Mouse (Mus musculus) thymus, postnatal 36 days (tissue): ENCODE measurements at regions not wholly inside any gene's neighbourhood (a gene's known extent, or its start where the extent isn't known, plus 50 kb on each side); places are given as distances from the start of the nearest gene placed in this dataset.

Experiments used
- DNase-seq, 2 experiments: peaks; one replicate each; pipeline ENCODE4 v3.0.0; 2022; ENCODE audit warnings: mixed read lengths in 2 of 2

GRCm38 (mm10) chr14:102396036-102396734, 586.3 kb downstream of the Kctd12 start:
- no peak for DNase-seq

DNA sequence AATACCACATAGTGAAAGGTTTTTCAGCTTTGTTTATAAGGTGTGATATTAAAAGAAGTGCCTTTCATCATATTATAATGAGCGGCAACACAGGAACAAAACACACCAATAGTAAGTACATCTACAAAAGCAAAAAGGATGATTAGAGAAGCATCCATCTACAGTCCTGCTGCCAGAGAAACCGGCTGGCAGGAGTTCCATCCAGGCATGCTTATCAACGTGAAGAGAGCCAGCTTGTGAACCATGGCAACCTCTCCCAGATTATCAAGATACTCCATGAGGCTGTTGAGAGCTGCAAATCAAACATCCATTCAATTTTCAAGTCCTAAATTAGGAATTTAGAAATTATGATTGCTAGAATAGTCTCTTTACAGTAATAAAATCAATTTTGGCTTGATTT, 590.1 kb downstream of the Kctd12 start:
- DNase-seq = no peak

GRCm38 (mm10) chr14:102372994-102373567, 609.4 kb downstream of the Kctd12 start:
- no peak for DNase-seq

DNA sequence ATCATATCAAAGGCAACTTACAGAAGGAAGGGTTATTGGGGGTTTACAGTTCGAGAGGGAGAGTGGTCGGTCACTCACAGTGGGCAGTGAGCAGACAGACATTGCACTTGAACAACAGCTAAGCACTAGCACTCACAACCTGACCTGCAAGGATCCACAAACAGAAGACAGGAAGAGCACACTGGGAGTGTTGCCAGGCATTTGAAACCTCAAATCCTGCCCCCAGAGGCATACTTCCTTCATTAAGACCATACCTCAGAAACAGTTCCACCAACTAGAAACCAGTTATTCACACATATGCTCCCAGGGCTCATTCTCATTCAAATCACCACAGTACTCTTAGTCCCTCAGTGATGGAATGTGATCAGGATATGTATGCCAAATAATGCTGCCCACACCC, 620.8 kb downstream of the Kctd12 start:
- DNase-seq = no peak

GRCm38 (mm10) chr14:102329409-102329808, 599.7 kb downstream of the Lmo7 start:
- no peak for DNase-seq

- no peak for DNase-seq
Measured at GRCm38 (mm10) chr14:102306332-102306731, 576.6 kb downstream of the Lmo7 start.

DNA sequence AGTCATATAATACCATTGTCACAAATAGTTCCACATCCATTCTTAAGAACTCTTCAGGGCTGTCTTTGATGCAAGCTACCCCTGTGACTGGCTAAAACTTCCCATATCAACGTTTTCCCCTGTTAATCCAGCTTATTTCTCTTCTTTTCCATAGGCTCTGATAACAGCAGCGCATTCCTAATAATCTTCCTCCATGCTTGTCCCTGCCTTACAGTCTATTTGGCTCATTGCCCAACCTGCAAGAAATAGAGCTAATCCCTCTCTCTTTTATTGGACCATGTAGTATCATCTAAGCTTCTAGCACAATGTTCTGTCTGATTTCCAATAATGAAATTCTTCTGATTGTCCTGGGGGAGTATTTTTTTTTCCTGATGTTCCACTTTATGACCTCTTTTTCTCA, 573.1 kb downstream of the Lmo7 start:
- no peak for DNase-seq

DNA sequence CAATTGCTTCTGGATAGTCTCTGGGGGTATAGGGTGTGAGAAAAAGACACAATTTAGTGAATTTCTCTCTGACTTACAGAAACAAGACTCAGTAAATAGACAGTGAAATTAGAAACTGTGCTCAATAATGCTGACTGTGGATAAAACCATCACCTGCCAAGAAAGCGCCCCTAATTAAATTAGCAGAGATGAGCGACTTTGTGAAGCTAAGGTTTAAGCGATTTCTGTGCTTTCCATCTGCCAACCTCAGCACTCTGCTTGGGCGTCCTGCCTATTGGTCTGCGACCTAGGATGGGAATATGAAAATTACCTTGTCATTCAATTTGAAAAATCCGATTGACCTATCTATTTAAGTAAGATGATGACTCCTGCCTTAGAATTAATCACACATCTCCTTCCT, 570.5 kb downstream of the Lmo7 start:
- DNase-seq = no peak

DNA sequence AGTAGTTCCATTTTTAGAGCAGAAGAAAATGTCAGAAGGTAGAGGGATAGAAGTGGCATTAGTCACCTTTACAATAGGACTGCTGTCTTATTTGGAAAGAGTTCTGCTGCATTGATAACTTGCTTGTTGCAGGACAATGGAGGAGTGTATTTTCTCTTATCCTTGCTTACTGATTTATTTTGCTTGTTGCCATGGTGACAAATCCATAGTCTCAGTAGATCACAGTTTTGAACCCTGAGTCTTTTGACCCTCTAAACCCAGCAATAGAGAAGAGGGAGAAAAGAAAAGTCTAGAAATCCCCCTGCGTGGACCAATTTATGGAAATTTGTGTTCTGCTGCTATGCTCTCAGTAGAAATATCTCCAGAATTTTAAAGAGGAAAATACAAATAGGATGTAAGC, 561.6 kb downstream of the Lmo7 start:
- DNase-seq = no peak

GRCm38 (mm10) chr14:102250076-102250475, 520.3 kb downstream of the Lmo7 start:
- DNase-seq = no peak

DNA sequence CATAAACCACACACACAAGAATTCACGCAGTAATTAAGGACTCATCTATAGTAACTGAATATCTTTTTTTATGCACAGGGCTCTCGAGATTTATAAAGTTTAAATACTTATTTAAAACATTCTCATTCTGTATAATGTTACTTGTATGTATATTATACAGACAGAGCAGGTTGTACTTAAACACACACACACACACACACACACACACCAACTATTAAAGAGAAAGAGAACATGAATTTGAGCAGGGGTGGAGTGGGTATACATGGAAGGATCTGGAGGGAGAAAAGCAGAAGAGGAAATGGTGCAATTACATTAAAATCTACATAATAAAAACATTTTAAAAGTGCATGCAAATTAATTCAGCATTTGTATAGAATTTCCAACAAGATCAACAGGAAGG, 518.8 kb downstream of the Lmo7 start:
- DNase-seq = no peak

DNA sequence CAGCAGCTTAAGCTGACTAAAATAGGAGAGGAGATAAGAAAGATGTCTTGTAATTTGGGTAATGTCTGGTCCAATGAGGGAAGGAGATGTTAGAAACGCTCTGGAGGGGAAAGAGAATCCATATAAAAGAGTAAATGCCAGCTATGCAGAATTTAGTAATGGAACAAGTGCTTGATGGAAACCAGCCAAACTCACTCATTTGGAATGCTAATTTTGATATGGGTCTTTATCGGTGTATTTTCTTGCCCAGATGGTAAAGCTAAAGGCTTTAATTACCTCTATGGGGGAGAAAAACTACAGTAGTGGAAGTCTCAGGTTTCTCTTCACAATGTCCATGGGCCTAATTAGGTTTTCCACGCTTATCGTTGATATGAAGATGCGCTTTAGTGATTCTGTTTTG, 518.3 kb downstream of the Lmo7 start:
- no peak for DNase-seq

- no peak for DNase-seq
Measured at GRCm38 (mm10) chr14:102243806-102244536, 514.2 kb downstream of the Lmo7 start.

DNA sequence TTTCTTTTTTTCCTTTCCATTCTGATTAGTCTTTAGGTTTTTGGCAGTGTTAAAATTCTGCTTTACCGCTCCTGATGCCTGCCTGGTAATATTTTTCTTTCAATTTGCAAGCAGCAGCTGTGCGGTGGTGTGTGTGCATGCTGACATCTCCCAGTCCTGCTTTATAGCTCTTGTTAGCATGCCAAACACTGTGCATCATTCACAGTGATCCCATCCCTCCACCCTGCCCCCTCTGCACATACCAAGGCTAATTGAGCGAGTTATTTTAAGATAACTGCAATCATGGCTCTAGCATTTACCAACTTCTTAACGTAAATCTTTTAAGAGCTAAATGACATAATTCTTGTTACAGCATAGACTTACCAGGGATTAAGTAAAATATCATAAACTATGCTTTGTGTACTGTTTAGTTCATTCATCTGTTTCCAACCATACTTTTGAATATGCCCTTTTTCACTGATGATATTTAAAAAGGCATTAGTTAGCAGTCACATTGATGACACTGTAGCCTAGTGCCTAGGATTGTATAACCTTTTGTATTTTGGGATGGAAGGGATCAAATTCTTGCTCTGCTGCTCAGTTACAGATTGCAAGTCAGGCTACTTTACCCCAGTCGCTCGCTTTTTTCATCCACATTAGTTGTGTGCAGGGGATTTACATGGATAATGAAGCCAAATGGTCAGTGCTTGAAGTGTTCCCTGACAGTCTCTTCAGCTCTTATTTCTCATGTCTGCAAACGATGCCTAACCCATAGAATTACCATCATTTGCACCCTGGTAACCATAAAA, 487.0 kb downstream of the Lmo7 start:
- no peak for DNase-seq

DNA sequence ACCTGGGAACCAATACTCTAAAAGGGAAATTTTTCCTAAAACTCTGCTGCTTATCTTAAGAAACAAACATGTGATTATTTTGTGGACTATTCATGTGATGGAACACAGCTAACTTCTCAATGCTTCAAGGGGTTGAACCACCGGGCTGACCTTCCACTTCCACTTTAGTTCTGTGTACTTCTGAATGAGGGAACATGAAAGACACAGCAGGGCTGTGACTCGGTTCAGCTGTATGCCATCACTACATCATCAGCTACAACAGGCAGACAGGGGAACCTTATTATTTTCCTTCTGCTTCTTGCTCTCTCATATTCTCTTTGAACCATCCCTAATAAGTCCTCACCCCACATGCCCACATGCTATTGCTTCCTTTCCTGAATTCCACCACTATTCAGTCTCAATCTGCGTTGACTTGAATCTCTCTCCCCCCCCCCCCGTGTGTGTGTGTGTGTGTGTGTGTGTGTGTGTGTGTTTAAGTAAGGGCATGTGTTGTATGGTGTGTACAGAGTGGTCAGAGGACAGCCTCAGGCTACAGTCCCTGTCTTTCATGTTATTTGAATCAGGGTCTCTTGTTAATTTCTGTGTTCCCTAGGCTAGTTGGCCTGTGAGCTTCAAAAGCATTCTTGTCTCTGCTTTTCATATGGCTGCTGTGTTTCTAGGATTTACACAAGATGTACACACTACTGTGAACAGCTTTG, 485.7 kb downstream of the Lmo7 start:
- DNase-seq = no peak

DNA sequence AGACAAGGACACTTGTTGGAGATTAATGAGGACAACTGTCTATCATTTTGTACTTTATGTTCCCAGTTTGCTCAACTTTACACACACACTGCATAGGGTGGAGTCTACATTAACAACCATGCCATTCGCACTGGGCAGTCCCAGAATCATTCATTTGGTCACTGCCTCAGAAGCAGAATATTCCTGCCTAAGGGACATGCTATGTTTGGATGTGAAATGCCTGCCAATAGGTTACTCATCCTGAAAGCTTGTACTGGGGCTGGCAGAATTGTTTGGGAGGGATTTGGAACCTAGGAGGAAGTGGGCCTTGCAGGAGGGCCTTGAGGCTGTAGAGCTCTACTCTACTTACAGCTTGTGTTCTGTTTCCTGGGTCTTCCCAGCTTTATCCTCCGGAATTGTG, 482.3 kb downstream of the Lmo7 start:
- no peak for DNase-seq

- no peak for DNase-seq
Measured at GRCm38 (mm10) chr14:102204881-102205671, 475.3 kb downstream of the Lmo7 start.

- no peak for DNase-seq
Measured at GRCm38 (mm10) chr14:102199430-102199829, 469.7 kb downstream of the Lmo7 start.

DNA sequence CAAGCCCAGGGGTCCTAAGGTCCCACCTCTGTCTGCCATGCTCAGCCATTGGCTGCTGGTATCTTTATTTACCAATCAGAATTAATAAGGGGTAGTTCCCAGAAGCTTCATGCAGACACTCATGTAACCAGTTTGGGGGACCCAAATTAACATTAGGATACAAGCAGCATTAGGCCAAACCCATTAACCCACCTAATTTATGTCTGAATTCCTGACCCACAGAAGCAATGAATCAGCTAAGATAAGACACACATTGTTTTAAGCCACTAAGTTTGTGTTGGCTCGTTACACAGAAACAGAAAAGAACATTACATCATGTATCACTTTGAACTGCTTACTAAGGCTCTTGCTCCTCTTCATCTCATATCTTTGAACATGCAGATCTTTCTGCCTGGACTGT, 461.0 kb downstream of the Lmo7 start:
- no peak for DNase-seq

DNA sequence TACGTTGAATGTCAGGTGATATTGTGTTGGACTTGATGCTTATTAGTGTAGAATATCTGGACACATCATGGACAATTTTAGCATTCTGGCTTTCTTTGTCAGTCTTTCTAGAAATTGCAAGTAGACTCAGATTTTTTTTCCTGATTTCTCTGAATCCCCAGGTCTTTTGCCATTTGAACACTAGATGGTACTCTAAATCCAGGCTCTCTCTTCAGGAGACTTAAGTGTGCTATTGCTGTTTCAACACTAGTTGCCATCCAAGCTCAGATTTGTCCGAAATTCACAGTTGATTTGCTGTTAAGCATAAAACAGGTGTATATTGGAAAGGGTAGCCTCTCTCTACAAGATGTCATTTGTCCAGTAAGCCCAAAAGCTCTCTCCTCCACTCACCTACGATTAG, 451.5 kb downstream of the Lmo7 start:
- DNase-seq = no peak

GRCm38 (mm10) chr14:102171775-102172174, 442.0 kb downstream of the Lmo7 start:
- no peak for DNase-seq
